Mouse (Mus musculus): ENCODE results near the gene Rnf213. TPM values are rescaled to one million over a fixed set of nuclear protein-coding genes. Genes with fewer than 3 reads are reported as not detected.

The Rnf213 gene
- polyA plus RNA-seq, 1 experiment from 2014 or later = 1.4 TPM

GRCm38 (mm10) chr11:119513038-119513659, 120.2 kb downstream of the Rnf213 start:
- Histone ChIP-seq H3K9me3 (no peaks in the 10 kb centered on the region), H3K9ac (replicated peaks) (no peak overlapping the region), H3K27me3 (no peaks in the 10 kb centered on the region), H3K27ac (replicated peaks) (no peak overlapping the region), H3K4me1 (peaks cover 65% of the 10 kb centered on the region), H3K36me3 (peaks cover 2% of the 10 kb centered on the region; the same call in 1 of the 2 replicates), H3K4me2 (replicated peaks) (no peak overlapping the region), H3K4me3 (no peak overlapping the region)
- ATAC-seq (replicated peaks) = no peak
- WGBS = 45% methylated on average over 9 of the region's 9 CpGs

- Histone ChIP-seq H3K4me1 (peaks cover 54% of the 10 kb centered on the region), H3K27me3 (no peaks in the 10 kb centered on the region), H3K36me3 (no peaks in the 10 kb centered on the region), H3K27ac (replicated peaks) (peak overlapping the region; percentile 88), H3K9me3 (no peaks in the 10 kb centered on the region), H3K4me2 (replicated peaks) (peak overlapping the region; percentile 43), H3K4me3 (peak overlapping the region; percentile 22; the same call in 1 of the 2 replicates), H3K9ac (replicated peaks) (0 out of 2 replicates have a peak overlapping the region, but pooled peaks have one; percentile 20)
- WGBS = 27% methylated on average over 16 of the region's 16 CpGs
- ATAC-seq (replicated peaks) = peak; percentile 3; the same call in 1 of the 2 replicates
These were observed 121.4 kb downstream of the Rnf213 start for GRCm38 (mm10) chr11:119514108-119514860.

DNA sequence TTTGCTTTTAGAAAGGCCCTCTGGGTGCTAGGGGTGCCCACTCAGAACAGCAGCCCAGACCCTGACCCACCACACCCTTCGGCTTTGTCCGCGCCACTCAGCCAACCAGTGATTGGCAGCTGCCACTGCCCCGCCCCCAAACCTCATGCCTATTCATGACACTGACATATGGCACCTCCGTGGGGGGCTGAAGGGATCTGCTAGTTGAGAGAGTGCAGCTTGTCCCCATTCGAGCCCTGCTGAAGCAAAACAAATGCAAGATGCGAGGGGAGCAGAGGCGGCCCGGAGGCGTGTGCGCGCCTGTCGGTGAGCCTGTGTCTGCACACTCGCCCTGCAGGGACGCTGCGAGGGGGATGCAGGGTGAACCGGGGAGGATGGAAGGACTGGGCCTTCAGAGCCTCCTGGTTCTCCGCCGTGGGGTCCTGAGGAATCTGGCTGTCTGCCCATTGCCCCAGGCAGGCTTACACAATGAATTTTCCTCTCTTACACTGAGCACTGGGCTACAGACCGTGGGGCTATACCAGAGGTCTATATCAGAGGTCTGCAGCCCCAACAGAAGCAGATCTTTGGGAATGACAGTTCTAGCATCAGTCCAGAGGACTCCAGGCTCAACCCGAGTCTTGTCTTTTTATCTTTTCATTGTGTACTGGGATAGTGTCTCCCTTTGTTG, 122.2 kb downstream of the Rnf213 start:
- Histone ChIP-seq H3K4me1 (peaks cover 51% of the 10 kb centered on the region), H3K27ac (replicated peaks) (peak overlapping the region; percentile 88), H3K4me2 (replicated peaks) (peak overlapping the region; percentile 43), H3K4me3 (peak overlapping the region; percentile 22), H3K9ac (replicated peaks) (peak overlapping the region; percentile 20), H3K9me3 (no peaks in the 10 kb centered on the region), H3K27me3 (no peaks in the 10 kb centered on the region), H3K36me3 (no peaks in the 10 kb centered on the region)
- 2% methylated on average over 21 of the region's 21 CpGs for WGBS
- ATAC-seq (replicated peaks) = peak; percentile 85

DNA sequence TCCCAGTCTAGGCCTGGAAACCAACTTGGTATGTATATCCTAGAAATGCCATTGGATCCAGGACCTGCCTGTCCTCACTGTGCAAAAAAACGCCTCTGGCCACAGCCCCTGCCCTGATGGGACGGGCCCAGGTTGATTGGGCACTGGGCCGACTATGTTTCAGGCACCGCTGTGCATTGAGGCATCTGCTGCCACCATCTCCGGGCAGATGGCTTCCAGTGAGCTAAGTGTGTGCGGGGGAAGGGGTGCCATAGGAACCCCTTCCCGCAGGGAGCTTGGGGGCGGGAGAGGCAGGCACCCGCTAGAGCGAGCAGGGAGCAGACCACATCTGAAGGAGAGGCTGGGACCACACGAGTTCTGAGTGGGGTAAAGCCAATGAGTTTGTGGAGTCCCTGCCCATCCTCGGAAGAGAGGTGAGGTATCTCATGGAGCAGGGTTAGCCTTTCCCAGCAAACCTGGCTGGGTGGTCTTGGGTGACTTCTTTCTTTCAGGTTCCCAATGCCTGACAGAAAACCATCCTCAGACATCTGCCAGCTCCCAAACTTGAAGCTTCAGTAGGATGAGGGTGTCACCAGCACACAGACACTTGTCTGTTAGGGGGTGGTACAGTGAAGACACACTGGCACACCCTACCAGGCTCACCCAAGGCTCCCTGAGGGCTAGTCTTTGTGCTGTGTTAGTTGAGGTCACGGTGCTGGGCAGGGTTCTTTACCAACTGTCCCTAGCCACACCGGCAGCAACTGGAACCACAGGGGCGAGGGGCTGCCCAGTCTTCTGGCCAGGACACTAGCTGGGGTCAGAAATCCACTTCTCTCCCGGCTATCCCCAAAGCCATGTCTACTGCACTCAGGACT, 123.2 kb downstream of the Rnf213 start:
- H3K36me3 ChIP-seq = no peaks in the 10 kb centered on the region
- H3K4me2 ChIP-seq (replicated peaks) = no peak overlapping the region
- 60% methylated on average over 16 of the region's 16 CpGs for WGBS
- no peaks in the 10 kb centered on the region for H3K27me3 ChIP-seq
- ATAC-seq (replicated peaks) = 0 out of 2 replicates have a peak, but pooled peaks have one; percentile 6
- H3K4me1 ChIP-seq = peaks cover 51% of the 10 kb centered on the region
- H3K4me3 ChIP-seq = no peak overlapping the region
- H3K9ac ChIP-seq (replicated peaks) = peak overlapping the region; percentile 20; the same call in 1 of the 2 replicates
- peak overlapping the region; percentile 88 for H3K27ac ChIP-seq (replicated peaks)
- no peaks in the 10 kb centered on the region for H3K9me3 ChIP-seq

DNA sequence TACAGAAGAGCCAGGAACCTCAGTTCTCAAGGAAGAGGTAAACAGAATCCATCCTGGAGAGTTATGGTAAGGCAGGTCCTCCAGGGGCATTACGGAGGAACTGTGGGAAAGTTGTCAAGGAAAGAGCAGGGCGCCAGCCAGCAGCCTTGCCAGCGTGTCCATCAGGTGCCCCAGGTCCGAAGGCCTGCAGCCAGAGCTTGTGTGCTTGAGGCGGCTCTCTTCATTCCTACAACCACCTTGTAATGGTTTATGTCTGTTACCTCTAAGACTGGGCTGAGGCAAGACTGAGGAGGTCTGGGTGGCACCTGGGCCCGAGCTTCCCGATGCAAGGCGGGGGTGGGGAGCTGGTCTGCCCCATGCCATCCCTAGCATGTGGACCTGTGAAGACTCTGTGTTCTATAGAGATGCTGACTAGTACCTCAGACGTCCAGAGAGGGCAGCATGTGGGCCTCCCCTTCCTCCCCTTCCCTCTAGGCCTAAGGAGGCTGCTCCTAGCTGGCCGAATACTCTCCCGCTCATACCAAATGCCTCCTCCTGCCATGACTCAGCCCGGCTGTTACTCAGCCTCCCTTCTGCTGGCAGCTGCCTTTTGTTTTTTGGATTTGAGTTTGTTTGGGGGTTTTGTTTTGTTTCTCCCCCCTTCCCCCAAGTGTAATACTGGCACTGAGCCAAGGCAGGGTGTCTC, 123.9 kb downstream of the Rnf213 start:
- ATAC-seq (replicated peaks) = no peak
- H3K9me3 ChIP-seq = no peaks in the 10 kb centered on the region
- no peak overlapping the region for H3K4me2 ChIP-seq (replicated peaks)
- no peaks in the 10 kb centered on the region for H3K36me3 ChIP-seq
- peaks cover 51% of the 10 kb centered on the region for H3K4me1 ChIP-seq
- H3K27me3 ChIP-seq = no peaks in the 10 kb centered on the region
- H3K9ac ChIP-seq (replicated peaks) = no peak overlapping the region
- WGBS = 60% methylated on average over 12 of the region's 12 CpGs
- no peak overlapping the region for H3K4me3 ChIP-seq
- peak overlapping the region; percentile 88 for H3K27ac ChIP-seq (replicated peaks)

DNA sequence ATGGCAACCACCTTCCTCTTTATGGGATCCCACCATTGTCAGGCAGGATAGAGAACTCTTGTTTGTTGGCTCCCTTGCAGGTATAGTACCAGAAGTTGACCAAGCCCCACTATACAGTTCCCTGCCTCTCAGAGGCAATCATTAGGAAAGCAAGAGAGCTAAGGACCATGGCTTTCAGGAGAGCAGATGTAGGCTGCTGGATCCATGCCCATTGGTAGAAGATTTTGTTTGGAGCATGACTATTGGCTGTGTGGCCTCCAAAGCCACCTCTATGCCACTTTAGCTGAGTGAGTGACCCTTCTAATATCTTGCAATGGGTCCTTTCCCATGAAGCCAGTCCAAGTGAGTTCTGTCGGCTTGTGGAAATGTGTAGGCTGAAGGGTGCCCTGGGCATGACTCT, 126.5 kb downstream of the Rnf213 start:
- H3K9ac ChIP-seq (replicated peaks) = no peak overlapping the region
- H3K4me2 ChIP-seq (replicated peaks) = no peak overlapping the region
- H3K9me3 ChIP-seq = no peaks in the 10 kb centered on the region
- WGBS = 100% methylated on average over 1 of the region's 1 CpGs
- no peaks in the 10 kb centered on the region for H3K27me3 ChIP-seq
- H3K36me3 ChIP-seq = no peaks in the 10 kb centered on the region
- H3K4me3 ChIP-seq = no peak overlapping the region
- no peak for ATAC-seq (replicated peaks)
- H3K27ac ChIP-seq (replicated peaks) = no peak overlapping the region
- peaks cover 34% of the 10 kb centered on the region for H3K4me1 ChIP-seq

DNA sequence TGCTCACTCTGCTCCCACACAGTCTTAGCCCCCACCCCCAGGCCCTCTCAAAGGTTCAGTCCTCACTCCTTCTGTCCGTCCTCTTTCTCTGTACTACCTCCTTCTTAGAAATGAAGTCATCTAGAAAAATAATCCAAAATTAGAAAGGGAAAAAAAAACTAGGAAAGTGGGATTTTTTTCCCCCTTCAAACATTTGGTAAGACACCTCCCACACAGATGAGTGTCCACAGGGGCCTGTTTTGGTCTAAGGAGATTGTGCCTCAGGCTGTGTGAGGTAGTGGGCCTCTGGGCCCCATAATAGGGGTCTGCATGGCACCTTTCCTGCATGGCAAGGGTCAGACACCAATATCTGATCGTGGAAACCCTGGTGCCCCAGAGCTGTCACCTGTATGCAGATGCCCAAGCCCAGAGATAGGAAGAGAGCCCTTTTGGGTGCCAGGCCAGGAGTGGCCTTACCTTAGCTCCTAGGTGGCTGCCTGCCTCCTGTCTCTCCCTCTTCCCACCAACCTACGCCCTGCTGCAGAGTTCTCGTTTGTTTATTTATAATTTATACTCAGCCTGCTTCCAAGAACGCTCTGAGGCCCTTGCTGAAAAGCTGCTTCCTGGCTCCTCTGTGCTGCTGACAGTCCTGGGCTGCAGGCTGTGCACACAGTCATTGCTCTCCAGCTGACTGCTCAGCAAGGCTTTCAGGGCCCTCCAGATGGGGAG, 127.3 kb downstream of the Rnf213 start:
- H3K4me1 ChIP-seq = peaks cover 29% of the 10 kb centered on the region
- H3K27me3 ChIP-seq = no peaks in the 10 kb centered on the region
- no peak for ATAC-seq (replicated peaks)
- no peak overlapping the region for H3K9ac ChIP-seq (replicated peaks)
- H3K4me2 ChIP-seq (replicated peaks) = no peak overlapping the region
- no peaks in the 10 kb centered on the region for H3K9me3 ChIP-seq
- H3K36me3 ChIP-seq = no peaks in the 10 kb centered on the region
- no peak overlapping the region for H3K4me3 ChIP-seq
- 79% methylated on average over 5 of the region's 5 CpGs for WGBS
- no peak overlapping the region for H3K27ac ChIP-seq (replicated peaks)

- H3K4me1 ChIP-seq = peaks cover 24% of the 10 kb centered on the region
- H3K27ac ChIP-seq (replicated peaks) = no peak overlapping the region
- H3K27me3 ChIP-seq = no peaks in the 10 kb centered on the region
- no peak overlapping the region for H3K9ac ChIP-seq (replicated peaks)
- H3K36me3 ChIP-seq = no peaks in the 10 kb centered on the region
- H3K9me3 ChIP-seq = no peaks in the 10 kb centered on the region
- H3K4me2 ChIP-seq (replicated peaks) = no peak overlapping the region
- no peak for ATAC-seq (replicated peaks)
- no peak overlapping the region for H3K4me3 ChIP-seq
These were observed 127.8 kb downstream of the Rnf213 start for GRCm38 (mm10) chr11:119520713-119521063.

DNA sequence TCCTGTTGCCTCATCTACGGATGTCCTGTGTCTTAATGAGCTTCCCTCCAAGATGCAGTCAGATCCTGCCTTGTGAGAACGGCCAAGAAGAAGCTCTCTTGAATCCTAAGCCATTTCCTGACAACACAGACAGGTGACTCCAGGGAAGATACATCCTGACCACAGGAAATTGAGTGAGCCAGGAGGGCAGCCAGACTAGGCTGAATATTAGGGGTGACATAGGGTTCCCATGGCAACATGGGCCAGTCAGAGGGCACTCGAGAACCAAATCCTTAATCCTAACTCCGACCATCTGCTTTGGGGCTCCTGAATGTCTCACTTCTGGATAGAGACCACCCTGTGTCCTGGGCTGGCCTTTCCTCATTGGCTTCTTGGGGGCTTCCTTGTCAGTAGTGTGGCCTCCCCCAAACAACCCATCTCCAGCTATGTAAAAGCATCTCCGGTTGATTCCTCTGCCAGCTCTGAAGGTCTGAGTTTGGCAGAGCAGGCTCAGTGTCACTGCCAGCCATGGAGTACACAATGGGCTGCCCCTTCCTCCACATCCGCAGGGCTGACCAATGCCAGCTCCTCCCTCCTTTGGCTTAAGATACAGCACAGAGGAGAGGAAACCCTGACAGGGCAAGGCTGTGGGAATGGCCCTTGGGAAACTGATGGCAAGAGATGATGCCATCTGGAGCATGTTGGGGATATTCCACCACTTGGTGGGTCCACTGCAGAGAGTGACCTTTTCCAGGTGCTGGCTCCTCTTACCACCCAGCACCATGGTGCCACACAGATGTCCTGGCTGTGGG, 129.2 kb downstream of the Rnf213 start:
- Histone ChIP-seq H3K27ac (replicated peaks) (no peak overlapping the region), H3K9ac (replicated peaks) (no peak overlapping the region), H3K4me2 (replicated peaks) (no peak overlapping the region), H3K4me1 (peaks cover 10% of the 10 kb centered on the region), H3K36me3 (no peaks in the 10 kb centered on the region), H3K27me3 (no peaks in the 10 kb centered on the region), H3K9me3 (no peaks in the 10 kb centered on the region), H3K4me3 (no peak overlapping the region)
- no peak for ATAC-seq (replicated peaks)
- WGBS = 84% methylated on average over 6 of the region's 6 CpGs

GRCm38 (mm10) chr11:119522779-119523178, 129.9 kb downstream of the Rnf213 start:
- H3K9me3 ChIP-seq = no peaks in the 10 kb centered on the region
- H3K4me1 ChIP-seq = peaks cover 4% of the 10 kb centered on the region; the same call in 1 of the 2 replicates
- no peak overlapping the region for H3K9ac ChIP-seq (replicated peaks)
- H3K4me3 ChIP-seq = no peak overlapping the region
- H3K27ac ChIP-seq (replicated peaks) = no peak overlapping the region
- WGBS = 70% methylated on average over 8 of the region's 8 CpGs
- H3K4me2 ChIP-seq (replicated peaks) = no peak overlapping the region
- H3K36me3 ChIP-seq = no peaks in the 10 kb centered on the region
- ATAC-seq (replicated peaks) = no peak
- H3K27me3 ChIP-seq = no peaks in the 10 kb centered on the region
